Mouse (Mus musculus) hindbrain, embryonic 14.5 days (tissue): ENCODE data around the gene Reep6. TPM values are rescaled to one million over a fixed set of nuclear protein-coding genes. Genes with fewer than 3 reads are reported as not detected.
A peak's percentile ranks its signal among the peaks of the same experiment; 100 is the strongest.

Experiments used
- ATAC-seq: fragments of 200-750 bp; cut with Nextera tagmentation; 2 replicates; pipeline ENCODE4 v1.8.0; 2017; ENCODE audit warnings: moderate number of reproducible peaks, mild to moderate bottlenecking, moderate TSS enrichment, moderate library complexity; ENCODE audit not compliant: low FRiP score
- DNase-seq: peaks from one replicate; pipeline ENCODE4 v3.0.0-alpha.2; 2015; ENCODE audit warnings: low spot score
- H3K27ac ChIP-seq: fragments of 300-500 bp; sonication (generic); 2 replicates; pipeline ENCODE4 v1.5.1; 2014; ENCODE audit warnings: mild to moderate bottlenecking, moderate library complexity
- H3K27me3 ChIP-seq: fragments of 300-500 bp; sonication (generic); 2 replicates; pipeline ENCODE4 v1.6.1; 2014; ENCODE audit warnings: mild to moderate bottlenecking, low read length, mixed read lengths; ENCODE audit not compliant: control insufficient read depth, insufficient read depth
- H3K36me3 ChIP-seq: fragments of 300-500 bp; sonication (generic); replicated peaks from 2 replicates; pipeline ENCODE4 v1.6.1; 2014; ENCODE audit not compliant: control insufficient read depth, insufficient read depth
- H3K4me1 ChIP-seq: fragments of 300-500 bp; sonication (generic); replicated peaks from 2 replicates; pipeline ENCODE4 v1.6.1; 2014; ENCODE audit warnings: antibody characterized with exemption, low read length, mixed read lengths; ENCODE audit not compliant: control insufficient read depth, insufficient read depth
- H3K4me2 ChIP-seq: fragments of 300-500 bp; sonication (generic); replicated peaks from 2 replicates; pipeline ENCODE4 v1.6.1; 2014; ENCODE audit warnings: mild to moderate bottlenecking, moderate library complexity
- H3K4me3 ChIP-seq: fragments of 300-500 bp; sonication (generic); replicated peaks from 2 replicates; pipeline ENCODE4 v1.5.1; 2014; ENCODE audit warnings: mild to moderate bottlenecking, low read length
- H3K9ac ChIP-seq: fragments of 300-500 bp; sonication (generic); 2 replicates; pipeline ENCODE4 v1.6.1; 2014
- H3K9me3 ChIP-seq: fragments of 300-500 bp; sonication (generic); 2 replicates; pipeline ENCODE4 v1.6.1; 2016; ENCODE audit warnings: low read length; ENCODE audit not compliant: control insufficient read depth
- WGBS: fragments of 180-500 bp; shearing (Covaris S2); extraction: QIAGEN DNeasy Blood & Tissue Kit; methylation state at CpG from one replicate; pipeline ENCODE4 v1.1.7; 2014; 5-methylcytosine and 5-hydroxymethylcytosine counted together
- polyA plus RNA-seq: library from polyadenylated mRNA; unstranded; fragments of >200 nt; fragmentation: Nextera tagmentation; extraction: Ambion mirVana; gene quantifications from 2 replicates; pipeline ENCODE4 v1.2.1, GENCODE M21; 2014

The Reep6 gene
- polyA plus RNA-seq, 1 experiment from 2014 or later, result 5.8 TPM

DNA sequence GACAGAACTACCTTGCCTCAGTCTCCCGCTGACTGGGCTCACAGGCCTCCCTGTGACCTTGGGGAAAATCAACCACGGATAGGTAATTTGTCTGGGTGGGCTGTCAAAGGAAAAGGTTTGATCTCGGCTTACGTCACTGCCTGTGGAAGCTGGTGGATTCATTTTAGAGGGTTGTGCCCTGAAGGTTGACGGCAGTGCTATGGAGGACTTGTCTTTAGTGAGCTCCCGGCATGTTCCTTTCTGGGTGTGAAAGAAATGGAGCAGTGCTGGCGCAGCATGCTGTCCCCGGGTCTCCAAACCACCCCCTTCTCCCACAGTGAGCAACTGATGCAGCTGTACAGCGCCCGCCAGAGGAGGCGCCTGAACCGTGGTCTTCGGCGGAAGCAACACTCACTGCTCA lies 36.4 kb upstream of the Reep6 start:
- H3K9me3 ChIP-seq, result no peaks in the 10 kb centered on the region
- peak overlapping the region; percentile 88 for H3K27ac ChIP-seq
- peak overlapping the region; percentile 96 for H3K4me2 ChIP-seq
- DNase-seq (no peak), ATAC-seq (no peak)
- no peaks in the 10 kb centered on the region for H3K27me3 ChIP-seq
- peaks cover 28% of the 10 kb centered on the region for H3K36me3 ChIP-seq
- peak overlapping the region; percentile 95 for H3K9ac ChIP-seq
- WGBS, result 27% methylated on average over 14 of the region's 14 CpGs
- peaks cover 43% of the 10 kb centered on the region for H3K4me1 ChIP-seq
- peak overlapping the region; percentile 66 for H3K4me3 ChIP-seq

DNA sequence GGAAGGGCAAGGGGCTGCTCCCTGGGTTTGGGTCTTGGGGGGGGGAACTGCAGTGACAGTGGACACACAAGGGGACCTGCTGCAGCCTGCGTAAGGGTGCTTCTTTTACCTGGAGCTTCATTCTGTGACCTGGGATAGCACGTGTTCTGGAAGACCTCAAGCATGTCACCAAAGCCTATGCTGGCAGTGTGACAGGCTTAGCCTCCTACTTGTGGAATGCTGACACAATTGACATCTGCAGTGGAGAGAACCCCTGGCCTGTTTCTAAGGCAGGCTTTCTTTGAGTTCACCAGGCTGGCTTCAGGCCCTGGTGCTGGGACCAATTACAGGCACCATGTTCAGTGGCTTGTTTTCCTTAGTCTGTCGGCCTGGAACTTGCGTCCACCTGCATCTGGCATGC lies 35.4 kb upstream of the Reep6 start:
- Histone ChIP-seq H3K4me2 (no peak overlapping the region), H3K4me1 (peaks cover 46% of the 10 kb centered on the region), H3K9me3 (no peaks in the 10 kb centered on the region), H3K4me3 (no peak overlapping the region), H3K9ac (no peak overlapping the region), H3K36me3 (peaks cover 20% of the 10 kb centered on the region), H3K27ac (no peak overlapping the region), H3K27me3 (no peaks in the 10 kb centered on the region)
- 72% methylated on average over 4 of the region's 4 CpGs for WGBS
- ATAC-seq, result no peak
- DNase-seq, result no peak

- no peak overlapping the region for H3K4me2 ChIP-seq
- ATAC-seq (no peak), DNase-seq (no peak)
- WGBS, result 55% methylated on average over 7 of the region's 7 CpGs
- H3K4me3 ChIP-seq, result no peak overlapping the region
- H3K27ac ChIP-seq, result peak overlapping the region; percentile 93; the same call in 1 of the 2 replicates
- H3K27me3 ChIP-seq, result no peaks in the 10 kb centered on the region
- H3K36me3 ChIP-seq, result peaks cover 20% of the 10 kb centered on the region
- H3K9ac ChIP-seq, result peak overlapping the region; percentile 57
- H3K9me3 ChIP-seq, result no peaks in the 10 kb centered on the region
- peaks cover 46% of the 10 kb centered on the region for H3K4me1 ChIP-seq
Measured at GRCm38 (mm10) chr10:80294788-80295303, 34.9 kb upstream of the Reep6 start.

- peaks cover 20% of the 10 kb centered on the region for H3K36me3 ChIP-seq
- no peaks in the 10 kb centered on the region for H3K27me3 ChIP-seq
- H3K4me3 ChIP-seq, result peak within 1 kb of the TSS; percentile 42
- ATAC-seq, result peak; percentile 59
- H3K9ac ChIP-seq, result peak within 1 kb of the TSS; percentile 57
- H3K4me2 ChIP-seq, result peak within 1 kb of the TSS; percentile 95
- DNase-seq, result peak; percentile 88
- peak within 1 kb of the TSS; percentile 93 for H3K27ac ChIP-seq
- H3K9me3 ChIP-seq, result no peaks in the 10 kb centered on the region
- under 1% methylated on average over 26 of the region's 26 CpGs for WGBS
- peaks cover 53% of the 10 kb centered on the region for H3K4me1 ChIP-seq
Measured at GRCm38 (mm10) chr10:80295618-80296425, 33.9 kb upstream of the Reep6 start, which contains the start of gene Apc2. Gene Apc2 (plus strand): TSS chr10:80295977.

- Histone ChIP-seq H3K9me3 (no peaks in the 10 kb centered on the region), H3K27ac (peak overlapping the region; percentile 93), H3K4me2 (peak overlapping the region; percentile 95), H3K27me3 (no peaks in the 10 kb centered on the region), H3K4me1 (peaks cover 56% of the 10 kb centered on the region), H3K9ac (peak overlapping the region; percentile 57), H3K4me3 (peak overlapping the region; percentile 42), H3K36me3 (peaks cover 23% of the 10 kb centered on the region)
- DNase-seq (no peak), ATAC-seq (no peak)
- WGBS, result 65% methylated on average over 5 of the region's 5 CpGs
Measured at GRCm38 (mm10) chr10:80296824-80297223, 32.9 kb upstream of the Reep6 start.

- Histone ChIP-seq H3K27me3 (no peaks in the 10 kb centered on the region), H3K27ac (peak overlapping the region; percentile 96), H3K4me2 (peak overlapping the region; percentile 95), H3K4me3 (no peak overlapping the region), H3K4me1 (peaks cover 62% of the 10 kb centered on the region), H3K9ac (peak overlapping the region; percentile 96; the same call in 1 of the 2 replicates), H3K36me3 (peaks cover 32% of the 10 kb centered on the region), H3K9me3 (no peaks in the 10 kb centered on the region)
- no peak for DNase-seq
- ATAC-seq, result no peak
- 64% methylated on average over 8 of the region's 8 CpGs for WGBS
Measured at GRCm38 (mm10) chr10:80297526-80298133, 32.1 kb upstream of the Reep6 start.

DNA sequence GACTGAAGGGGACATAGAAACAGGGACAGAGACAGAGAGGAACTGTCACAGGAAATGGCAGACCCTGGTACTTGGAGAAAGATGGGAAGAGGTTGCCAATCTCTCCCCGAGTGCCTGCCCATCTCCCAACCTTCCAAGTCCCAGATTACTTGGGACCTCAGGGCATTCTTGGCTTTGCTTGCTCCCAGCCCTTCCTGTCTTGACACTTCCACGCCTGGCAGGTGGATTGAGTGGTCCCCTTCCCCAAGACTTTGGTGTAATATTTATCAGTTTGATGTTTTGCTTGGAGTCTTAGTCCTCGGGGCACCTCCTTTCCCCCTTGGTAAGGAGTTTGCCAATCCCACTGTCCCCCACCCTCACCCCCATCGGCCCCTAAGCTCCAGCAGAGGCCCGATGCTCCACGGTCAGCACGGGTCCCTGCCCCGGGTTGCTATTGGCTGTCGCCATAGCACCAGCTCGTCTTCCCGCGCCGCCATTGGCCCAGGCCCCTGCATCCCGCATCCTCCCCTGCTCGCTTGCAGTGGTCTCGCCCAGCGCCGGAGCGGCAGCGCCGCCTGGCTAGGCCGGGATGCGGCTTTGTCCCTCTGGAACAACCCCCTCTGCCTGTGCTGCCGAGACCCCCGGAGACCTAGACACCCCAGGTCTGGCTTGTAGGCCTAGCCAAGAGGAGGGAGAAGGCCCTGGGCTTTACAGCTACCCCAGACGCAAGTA lies 31.0 kb upstream of the Reep6 start:
- Histone ChIP-seq H3K9me3 (no peaks in the 10 kb centered on the region), H3K36me3 (peaks cover 37% of the 10 kb centered on the region), H3K9ac (peak overlapping the region; percentile 96), H3K4me2 (peak overlapping the region; percentile 95), H3K4me1 (peaks cover 63% of the 10 kb centered on the region), H3K27me3 (no peaks in the 10 kb centered on the region), H3K27ac (peak overlapping the region; percentile 96), H3K4me3 (peak overlapping the region; percentile 52)
- WGBS, result 4% methylated on average over 26 of the region's 26 CpGs
- peak; percentile 91 for DNase-seq
- ATAC-seq, result peak; percentile 77

DNA sequence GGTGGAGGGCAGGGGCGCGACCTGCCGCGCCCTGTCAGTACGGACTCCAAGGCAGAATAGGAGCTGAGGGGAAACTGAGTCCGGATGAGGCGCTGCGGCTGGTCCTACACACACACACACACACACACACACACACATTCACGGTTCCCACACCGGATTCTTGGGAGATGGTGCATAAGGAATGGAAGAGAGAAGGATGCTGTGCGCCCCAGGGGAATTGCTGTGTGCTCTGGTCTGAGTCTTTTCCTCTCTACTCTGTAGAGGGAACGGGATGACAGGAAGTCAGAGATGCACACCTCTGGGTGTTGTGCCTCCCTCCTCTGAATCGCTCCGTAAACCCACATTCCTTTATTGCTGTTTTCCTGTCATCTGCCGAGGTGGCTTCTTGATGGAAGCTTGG lies 30.5 kb upstream of the Reep6 start:
- ATAC-seq (no peak), DNase-seq (peak; percentile 60)
- H3K9ac ChIP-seq, result peak overlapping the region; percentile 96
- peak overlapping the region; percentile 52 for H3K4me3 ChIP-seq
- peak overlapping the region; percentile 95 for H3K4me2 ChIP-seq
- WGBS, result 3% methylated on average over 15 of the region's 15 CpGs
- peaks cover 37% of the 10 kb centered on the region for H3K36me3 ChIP-seq
- H3K9me3 ChIP-seq, result no peaks in the 10 kb centered on the region
- H3K27ac ChIP-seq, result peak overlapping the region; percentile 96
- no peaks in the 10 kb centered on the region for H3K27me3 ChIP-seq
- peaks cover 65% of the 10 kb centered on the region for H3K4me1 ChIP-seq

- WGBS, result 32% methylated on average over 10 of the region's 10 CpGs
- Histone ChIP-seq H3K4me3 (peak overlapping the region; percentile 52), H3K9me3 (no peaks in the 10 kb centered on the region), H3K9ac (peak overlapping the region; percentile 96), H3K36me3 (peaks cover 37% of the 10 kb centered on the region), H3K27me3 (no peaks in the 10 kb centered on the region), H3K4me1 (peaks cover 70% of the 10 kb centered on the region), H3K27ac (peak overlapping the region; percentile 96), H3K4me2 (peak overlapping the region; percentile 95)
- DNase-seq (no peak), ATAC-seq (no peak)
Measured at GRCm38 (mm10) chr10:80299824-80300223, 29.9 kb upstream of the Reep6 start.
